Mouse (Mus musculus): ENCODE results near the gene Mdm1. TPM values are rescaled to one million over a fixed set of nuclear protein-coding genes. Genes with fewer than 3 reads are reported as not detected.

Mdm1 gene
- polyA plus RNA-seq (2012; rRNA removed) = 15.5 and 16.2 TPM in 2 replicates

- TF ChIP-seq CTCF (IDR thresholded peaks at IDR 0.05; ENCODE audit: borderline replicate concordance, insufficient read depth, low read depth, low read length) (no peak), POLR2A (IDR thresholded peaks at IDR 0.05; ENCODE audit: borderline replicate concordance, insufficient read depth, low read length) (peak; percentile 52; the same call in 1 of the 2 replicates)
- Histone ChIP-seq H3K27ac (ENCODE audit: insufficient read depth, low read length) (no peak within 1 kb of the TSS), H3K27me3 (ENCODE audit: control insufficient read depth, insufficient read depth, low read length) (no peaks in the 10 kb centered on the region), H3K4me1 (ENCODE audit: control insufficient read depth, insufficient read depth, low read length) (no peaks in the 10 kb centered on the region), H3K4me3 (replicated peaks; ENCODE audit: insufficient read depth, low read depth, low read length) (peak within 1 kb of the TSS; percentile 68)
- DNase-seq = peak; percentile 97 to 98
- WGBS = 4% methylated on average over 47 of the region's 47 CpGs
These were observed at the start of gene Mdm1 for GRCm38 (mm10) chr10:118141018-118141883. TSS of gene Mdm1 (plus strand) at chr10:118141811.

- H3K4me1 ChIP-seq (ENCODE audit: control insufficient read depth, insufficient read depth, low read length) = no peaks in the 10 kb centered on the region
- H3K4me3 ChIP-seq (replicated peaks; ENCODE audit: insufficient read depth, low read depth, low read length) = no peak overlapping the region
- no peaks in the 10 kb centered on the region for H3K27me3 ChIP-seq (ENCODE audit: control insufficient read depth, insufficient read depth, low read length)
- no peak for DNase-seq
- TF ChIP-seq POLR2A (IDR thresholded peaks at IDR 0.05; ENCODE audit: borderline replicate concordance, insufficient read depth, low read length) = no peak
- TF ChIP-seq CTCF (IDR thresholded peaks at IDR 0.05; ENCODE audit: borderline replicate concordance, insufficient read depth, low read depth, low read length) = no peak
- H3K27ac ChIP-seq (ENCODE audit: insufficient read depth, low read length) = no peak overlapping the region
- WGBS = 81% methylated on average over 6 of the region's 6 CpGs
These were observed 48.9 kb upstream of the Mdm1 start for GRCm38 (mm10) chr10:118092745-118093144.

- Histone ChIP-seq H3K4me1 (ENCODE audit: control insufficient read depth, insufficient read depth, low read length) (no peaks in the 10 kb centered on the region), H3K27me3 (ENCODE audit: control insufficient read depth, insufficient read depth, low read length) (no peaks in the 10 kb centered on the region), H3K4me3 (replicated peaks; ENCODE audit: insufficient read depth, low read depth, low read length) (no peak overlapping the region), H3K27ac (ENCODE audit: insufficient read depth, low read length) (no peak overlapping the region)
- no peak for DNase-seq
- WGBS = 57% methylated on average over 9 of the region's 9 CpGs
- TF ChIP-seq POLR2A (IDR thresholded peaks at IDR 0.05; ENCODE audit: borderline replicate concordance, insufficient read depth, low read length) = no peak
- no peak for TF ChIP-seq CTCF (IDR thresholded peaks at IDR 0.05; ENCODE audit: borderline replicate concordance, insufficient read depth, low read depth, low read length)
These were observed 47.9 kb upstream of the Mdm1 start for GRCm38 (mm10) chr10:118093728-118094127.

- DNase-seq = no peak
- Histone ChIP-seq H3K4me1 (ENCODE audit: control insufficient read depth, insufficient read depth, low read length) (no peaks in the 10 kb centered on the region), H3K27ac (ENCODE audit: insufficient read depth, low read length) (no peak overlapping the region), H3K4me3 (replicated peaks; ENCODE audit: insufficient read depth, low read depth, low read length) (no peak overlapping the region), H3K27me3 (ENCODE audit: control insufficient read depth, insufficient read depth, low read length) (no peaks in the 10 kb centered on the region)
- TF ChIP-seq POLR2A (IDR thresholded peaks at IDR 0.05; ENCODE audit: borderline replicate concordance, insufficient read depth, low read length) (no peak), CTCF (IDR thresholded peaks at IDR 0.05; ENCODE audit: borderline replicate concordance, insufficient read depth, low read depth, low read length) (no peak)
- WGBS = 82% methylated on average over 4 of the region's 4 CpGs
These were observed 46.8 kb upstream of the Mdm1 start for GRCm38 (mm10) chr10:118094853-118095252.

- TF ChIP-seq CTCF (IDR thresholded peaks at IDR 0.05; ENCODE audit: borderline replicate concordance, insufficient read depth, low read depth, low read length) (no peak), POLR2A (IDR thresholded peaks at IDR 0.05; ENCODE audit: borderline replicate concordance, insufficient read depth, low read length) (no peak)
- Histone ChIP-seq H3K27ac (ENCODE audit: insufficient read depth, low read length) (no peak overlapping the region), H3K4me3 (replicated peaks; ENCODE audit: insufficient read depth, low read depth, low read length) (no peak overlapping the region), H3K27me3 (ENCODE audit: control insufficient read depth, insufficient read depth, low read length) (no peaks in the 10 kb centered on the region), H3K4me1 (ENCODE audit: control insufficient read depth, insufficient read depth, low read length) (no peaks in the 10 kb centered on the region)
- DNase-seq = no peak
- WGBS = 86% methylated on average over 6 of the region's 6 CpGs
These were observed 45.4 kb upstream of the Mdm1 start for GRCm38 (mm10) chr10:118096223-118096622.

- 94% methylated on average over 3 of the region's 3 CpGs for WGBS
- TF ChIP-seq POLR2A (IDR thresholded peaks at IDR 0.05; ENCODE audit: borderline replicate concordance, insufficient read depth, low read length) (no peak), CTCF (IDR thresholded peaks at IDR 0.05; ENCODE audit: borderline replicate concordance, insufficient read depth, low read depth, low read length) (no peak)
- H3K4me1 ChIP-seq (ENCODE audit: control insufficient read depth, insufficient read depth, low read length) = no peaks in the 10 kb centered on the region
- H3K4me3 ChIP-seq (replicated peaks; ENCODE audit: insufficient read depth, low read depth, low read length) = no peak overlapping the region
- no peak overlapping the region for H3K27ac ChIP-seq (ENCODE audit: insufficient read depth, low read length)
- DNase-seq = no peak
- no peaks in the 10 kb centered on the region for H3K27me3 ChIP-seq (ENCODE audit: control insufficient read depth, insufficient read depth, low read length)
These were observed 43.7 kb upstream of the Mdm1 start for GRCm38 (mm10) chr10:118097898-118098297.

- Histone ChIP-seq H3K27me3 (ENCODE audit: control insufficient read depth, insufficient read depth, low read length) (no peaks in the 10 kb centered on the region), H3K4me1 (ENCODE audit: control insufficient read depth, insufficient read depth, low read length) (no peaks in the 10 kb centered on the region), H3K27ac (ENCODE audit: insufficient read depth, low read length) (no peak overlapping the region), H3K4me3 (replicated peaks; ENCODE audit: insufficient read depth, low read depth, low read length) (no peak overlapping the region)
- TF ChIP-seq POLR2A (IDR thresholded peaks at IDR 0.05; ENCODE audit: borderline replicate concordance, insufficient read depth, low read length) (no peak), CTCF (IDR thresholded peaks at IDR 0.05; ENCODE audit: borderline replicate concordance, insufficient read depth, low read depth, low read length) (no peak)
- no peak for DNase-seq
- WGBS = 38% methylated on average over 5 of the region's 5 CpGs
These were observed 41.0 kb upstream of the Mdm1 start for GRCm38 (mm10) chr10:118100570-118100969.

GRCm38 (mm10) chr10:118101056-118101455 is 40.6 kb upstream of the Mdm1 start:
- TF ChIP-seq CTCF (IDR thresholded peaks at IDR 0.05; ENCODE audit: borderline replicate concordance, insufficient read depth, low read depth, low read length) (no peak), POLR2A (IDR thresholded peaks at IDR 0.05; ENCODE audit: borderline replicate concordance, insufficient read depth, low read length) (no peak)
- H3K4me1 ChIP-seq (ENCODE audit: control insufficient read depth, insufficient read depth, low read length) = no peaks in the 10 kb centered on the region
- 87% methylated on average over 2 of the region's 2 CpGs for WGBS
- H3K4me3 ChIP-seq (replicated peaks; ENCODE audit: insufficient read depth, low read depth, low read length) = no peak overlapping the region
- no peak overlapping the region for H3K27ac ChIP-seq (ENCODE audit: insufficient read depth, low read length)
- no peak for DNase-seq
- no peaks in the 10 kb centered on the region for H3K27me3 ChIP-seq (ENCODE audit: control insufficient read depth, insufficient read depth, low read length)

Data from cerebellum, adult 2 months (tissue).